ENCODE assay signal across 10 mouse cellular contexts in genomic region chr1:38202475-38203183, GRCm38 (mm10).
DNase-seq lines count a peak whose midpoint lies in the region; ATAC-seq and TF ChIP-seq lines count a peak whose summit lies in the region.
"Had no signal": no experiment of that assay in that cellular context is flagged by ENCODE, and none has a peak within 500 bp of the region (broad histone marks: within the 10 kb centered on the region; RNA-seq: fewer than 3 reads in every experiment).

No protein-coding gene starts in this region.

- ATAC-seq in heart, embryonic 12.5 days (ENCODE audit: insufficient number of reproducible peaks, low FRiP score): no peak
- no peak for ATAC-seq in embryonic facial prominence, embryonic 14.5 days (ENCODE audit: low read depth)
- peak; percentile 55 for ATAC-seq in liver, postnatal 0 days
- no peak for ATAC-seq in cerebellum, adult (ENCODE audit: insufficient number of reproducible peaks, low FRiP score, low TSS enrichment)

- H3K4me2 ChIP-seq in heart, embryonic 12.5 days: no peak overlapping the region
- H3K4me2 ChIP-seq in embryonic facial prominence, embryonic 14.5 days (ENCODE audit: low read depth, low read length): no peak overlapping the region
- no peak overlapping the region for H3K4me2 ChIP-seq in liver, postnatal 0 days (ENCODE audit: low read depth, low read length)
- H3K4me2 ChIP-seq: liver, embryonic 13.5 days; stomach, embryonic 15.5 days had no signal

- 74% methylated on average over 10 of the region's 10 CpGs for WGBS in heart, embryonic 12.5 days
- 70% methylated on average over 10 of the region's 10 CpGs for WGBS in embryonic facial prominence, embryonic 14.5 days
- 61% methylated on average over 10 of the region's 10 CpGs for WGBS in liver, postnatal 0 days (ENCODE audit: insufficient replicate concordance)

- no peak overlapping the region for H3K4me3 ChIP-seq in heart, embryonic 12.5 days
- H3K4me3 ChIP-seq in embryonic facial prominence, embryonic 14.5 days (ENCODE audit: low read depth, low read length): no peak overlapping the region
- no peak overlapping the region for H3K4me3 ChIP-seq in liver, postnatal 0 days (ENCODE audit: low read depth, low read length)
- H3K4me3 ChIP-seq: liver, embryonic 13.5 days; stomach, embryonic 15.5 days had no signal

- intact Hi-C loops in heart, postnatal 14 days (cut with DNase I): no loop called here

- DNase-seq in heart, postnatal 14 days: peak; percentile 22 to 49
- peak; percentile 57 for DNase-seq in thymus, postnatal 4 days
- no peak for DNase-seq in thymus, postnatal 25 days
- DNase-seq in embryonic facial prominence, embryonic 14.5 days (ENCODE audit: low spot score): peak; percentile 47
- peak; percentile 58 for DNase-seq in liver, postnatal 0 days
- no peak for DNase-seq in cerebellum, adult 11-12 months
- DNase-seq: liver, embryonic 13.5 days had no signal

- no peaks in the 10 kb centered on the region for H3K36me3 ChIP-seq in heart, embryonic 12.5 days
- H3K36me3 ChIP-seq in embryonic facial prominence, embryonic 14.5 days (ENCODE audit: control insufficient read depth, insufficient read depth, low read length): peaks cover 38% of the 10 kb centered on the region; the same call in 1 of the 2 replicates
- no peaks in the 10 kb centered on the region for H3K36me3 ChIP-seq in liver, postnatal 0 days (replicated peaks; ENCODE audit: insufficient read depth, low read length)
- H3K36me3 ChIP-seq: liver, embryonic 13.5 days; stomach, embryonic 15.5 days had no signal

- H3K27ac ChIP-seq in heart, embryonic 12.5 days (ENCODE audit: poor library complexity, severe bottlenecking): no peak overlapping the region
- H3K27ac ChIP-seq in embryonic facial prominence, embryonic 14.5 days (replicated peaks; ENCODE audit: low read depth, low read length): no peak overlapping the region
- no peak overlapping the region for H3K27ac ChIP-seq in liver, postnatal 0 days (ENCODE audit: low read depth)
- H3K27ac ChIP-seq: liver, embryonic 13.5 days; stomach, embryonic 15.5 days had no signal

- no peaks in the 10 kb centered on the region for H3K9me3 ChIP-seq in heart, embryonic 12.5 days (replicated peaks)
- no peaks in the 10 kb centered on the region for H3K9me3 ChIP-seq in embryonic facial prominence, embryonic 14.5 days (ENCODE audit: control insufficient read depth, low read length)
- H3K9me3 ChIP-seq in liver, postnatal 0 days (ENCODE audit: low read length): no peaks in the 10 kb centered on the region
- H3K9me3 ChIP-seq: liver, embryonic 13.5 days; stomach, embryonic 15.5 days had no signal

- H3K9ac ChIP-seq in heart, embryonic 12.5 days: no peak overlapping the region
- H3K9ac ChIP-seq in embryonic facial prominence, embryonic 14.5 days (ENCODE audit: low read depth, low read length): no peak overlapping the region
- H3K9ac ChIP-seq in liver, postnatal 0 days (replicated peaks): no peak overlapping the region
- H3K9ac ChIP-seq: liver, embryonic 13.5 days; stomach, embryonic 15.5 days had no signal

- TF ChIP-seq CTCF in liver, postnatal 0 days (IDR thresholded peaks at IDR 0.05; ENCODE audit: low read depth): peak; percentile 85

- H3K4me1 ChIP-seq in heart, embryonic 12.5 days (replicated peaks): peaks cover 15% of the 10 kb centered on the region
- H3K4me1 ChIP-seq in embryonic facial prominence, embryonic 14.5 days (ENCODE audit: control insufficient read depth, insufficient read depth, low read length): no peaks in the 10 kb centered on the region
- no peaks in the 10 kb centered on the region for H3K4me1 ChIP-seq in liver, postnatal 0 days (ENCODE audit: insufficient read depth)
- H3K4me1 ChIP-seq: liver, embryonic 13.5 days; stomach, embryonic 15.5 days had no signal

- no peak for TF ChIP-seq EP300 in liver, postnatal 0 days (IDR thresholded peaks at IDR 0.05; ENCODE audit: low read depth)

- H3K27me3 ChIP-seq in heart, embryonic 12.5 days (replicated peaks): no peaks in the 10 kb centered on the region
- no peaks in the 10 kb centered on the region for H3K27me3 ChIP-seq in embryonic facial prominence, embryonic 14.5 days (replicated peaks; ENCODE audit: control insufficient read depth, insufficient read depth, low read length)
- H3K27me3 ChIP-seq in liver, postnatal 0 days (ENCODE audit: insufficient read depth, low read length): no peaks in the 10 kb centered on the region
- H3K27me3 ChIP-seq: liver, embryonic 13.5 days; stomach, embryonic 15.5 days had no signal

Comparison
In these comparisons a context has a peak if more than half of its experiments do, and no peak if none do; other contexts are left out.
1. DNase-seq: peak in heart, postnatal 14 days (2 of 2), thymus, postnatal 4 days (single experiment), embryonic facial prominence, embryonic 14.5 days (single experiment) and liver, postnatal 0 days (single experiment); none in thymus, postnatal 25 days (single experiment) and cerebellum, adult 11-12 months (single experiment).